Mouse (Mus musculus) E14TG2a.4 (cell line): ENCODE measurements at regions not wholly inside any gene's neighbourhood (a gene's known extent, or its start where the extent isn't known, plus 50 kb on each side); places are given as distances from the start of the nearest gene placed in this dataset.

Experiments
- H3K27me3 ChIP-seq: 2 replicates; pipeline ENCODE4 v1.6.1; 2014; ENCODE audit warnings: low read length, control low read depth; ENCODE audit not compliant: insufficient read depth
- H3K36me3 ChIP-seq: 2 replicates; pipeline ENCODE4 v1.6.1; 2014; ENCODE audit warnings: low read length, control low read depth; ENCODE audit not compliant: insufficient read depth
- H3K4me1 ChIP-seq: replicated peaks from 2 replicates; pipeline ENCODE4 v1.6.1; 2014; ENCODE audit warnings: low read depth, low read length, control low read depth
- H3K4me3 ChIP-seq: replicated peaks from 2 replicates; pipeline ENCODE4 v1.5.1; 2014; ENCODE audit warnings: mild to moderate bottlenecking, low read length
- H3K9me3 ChIP-seq: 2 replicates; pipeline ENCODE4 v1.6.1; 2014; ENCODE audit warnings: low read length, control low read depth
- CTCF ChIP-seq: conservative IDR thresholded peaks from 2 replicates; pipeline ENCODE4 v1.5.1; 2014; ENCODE audit warnings: low read length
- NANOG ChIP-seq: IDR thresholded peaks from 2 replicates; pipeline ENCODE4 v1.6.1; 2014; ENCODE audit warnings: borderline replicate concordance, low read length, mixed read lengths
- POU5F1 ChIP-seq: IDR thresholded peaks from 2 replicates; pipeline ENCODE4 v1.6.1; 2014; ENCODE audit warnings: low read length, borderline replicate concordance

DNA sequence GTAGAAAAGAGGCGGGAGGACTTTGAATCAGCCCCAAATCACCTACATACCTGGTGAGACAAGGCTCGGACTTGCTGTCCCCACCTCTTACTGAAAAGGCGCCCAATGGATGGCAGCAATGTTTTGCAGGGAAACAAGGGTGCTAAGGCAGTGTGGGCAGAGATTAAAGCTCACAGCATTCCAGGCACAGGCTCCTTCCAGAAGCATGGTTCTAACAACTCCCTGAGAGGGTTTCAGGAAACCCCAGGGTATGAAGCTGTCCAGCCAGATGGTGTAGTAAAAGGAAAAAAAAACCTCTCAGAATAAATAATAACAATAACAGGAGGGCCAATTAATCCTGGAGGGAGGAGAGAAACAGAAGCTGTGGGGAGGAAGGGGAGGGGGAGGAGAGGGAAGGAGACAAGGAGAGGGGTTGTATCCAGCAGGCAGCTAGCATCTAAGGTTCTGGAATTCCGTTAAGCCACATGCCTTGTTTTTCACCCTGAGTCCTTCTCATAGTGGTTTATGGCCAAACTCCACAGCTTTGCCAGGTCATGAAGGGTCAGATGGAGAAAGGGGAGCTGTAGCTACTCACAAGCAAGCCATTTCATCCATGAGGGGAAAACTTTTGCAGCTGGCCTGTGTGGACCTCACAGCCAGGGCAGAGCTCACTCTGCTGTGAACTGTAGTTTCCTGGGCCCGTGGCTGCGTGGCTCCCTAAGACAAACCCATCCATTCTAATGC is 191.4 kb downstream of the Ktn1 start:
- no peak for TF ChIP-seq POU5F1
- no peak for TF ChIP-seq NANOG
- TF ChIP-seq CTCF: no peak
- Histone ChIP-seq H3K36me3 (no peaks in the 10 kb centered on the region), H3K27me3 (0 out of 2 replicates have a peak, but pooled peaks cover 10% of the 10 kb centered on the region), H3K9me3 (no peaks in the 10 kb centered on the region), H3K4me1 (peaks cover 13% of the 10 kb centered on the region), H3K4me3 (no peak overlapping the region)

DNA sequence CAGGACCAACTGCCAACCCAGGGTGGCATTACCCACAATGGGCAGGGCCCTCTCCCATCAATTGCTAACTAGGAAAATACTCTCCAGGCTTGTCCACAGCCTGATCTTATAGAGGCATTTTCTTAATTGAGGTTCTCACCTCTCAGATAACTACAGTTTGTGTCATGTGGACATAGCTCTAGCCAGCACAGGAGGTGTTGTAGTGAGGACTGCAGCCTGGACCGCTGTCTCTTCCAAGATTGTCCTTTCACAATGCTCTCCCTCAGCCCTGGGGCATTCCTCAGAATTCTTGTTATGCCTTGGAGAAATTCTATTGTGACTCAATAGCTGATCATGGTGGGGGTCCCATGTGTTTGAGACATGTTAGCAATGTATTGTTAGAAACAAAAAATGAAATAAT is 196.1 kb downstream of the Ktn1 start:
- H3K36me3 ChIP-seq: no peaks in the 10 kb centered on the region
- no peaks in the 10 kb centered on the region for H3K4me1 ChIP-seq
- 0 out of 2 replicates have a peak, but pooled peaks cover 3% of the 10 kb centered on the region for H3K27me3 ChIP-seq
- H3K9me3 ChIP-seq: no peaks in the 10 kb centered on the region
- H3K4me3 ChIP-seq: no peak overlapping the region
- no peak for TF ChIP-seq CTCF
- no peak for TF ChIP-seq NANOG
- TF ChIP-seq POU5F1: no peak

DNA sequence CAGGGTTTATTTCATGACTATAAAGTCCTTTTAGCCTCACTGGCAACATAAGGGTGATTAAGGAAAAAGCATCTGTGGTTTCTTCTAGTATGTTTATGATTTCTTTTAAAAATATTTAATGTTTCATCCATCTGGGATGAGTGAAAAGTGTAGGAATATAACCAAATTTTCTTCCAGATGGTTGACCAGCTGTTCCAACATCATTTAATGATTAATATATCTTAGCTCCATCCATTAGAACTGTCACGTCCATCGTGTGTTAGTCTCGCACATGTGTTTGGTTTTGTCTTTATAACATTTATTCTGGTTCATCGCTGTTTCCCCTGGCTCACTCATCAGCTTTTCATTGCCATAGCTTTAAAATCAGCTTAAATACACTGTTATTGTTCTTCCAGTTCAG is 200.6 kb downstream of the Ktn1 start:
- H3K4me3 ChIP-seq: no peak overlapping the region
- no peaks in the 10 kb centered on the region for H3K36me3 ChIP-seq
- no peak for TF ChIP-seq POU5F1
- TF ChIP-seq CTCF: no peak
- no peak for TF ChIP-seq NANOG
- H3K9me3 ChIP-seq: no peaks in the 10 kb centered on the region
- no peaks in the 10 kb centered on the region for H3K4me1 ChIP-seq
- H3K27me3 ChIP-seq: no peaks in the 10 kb centered on the region

DNA sequence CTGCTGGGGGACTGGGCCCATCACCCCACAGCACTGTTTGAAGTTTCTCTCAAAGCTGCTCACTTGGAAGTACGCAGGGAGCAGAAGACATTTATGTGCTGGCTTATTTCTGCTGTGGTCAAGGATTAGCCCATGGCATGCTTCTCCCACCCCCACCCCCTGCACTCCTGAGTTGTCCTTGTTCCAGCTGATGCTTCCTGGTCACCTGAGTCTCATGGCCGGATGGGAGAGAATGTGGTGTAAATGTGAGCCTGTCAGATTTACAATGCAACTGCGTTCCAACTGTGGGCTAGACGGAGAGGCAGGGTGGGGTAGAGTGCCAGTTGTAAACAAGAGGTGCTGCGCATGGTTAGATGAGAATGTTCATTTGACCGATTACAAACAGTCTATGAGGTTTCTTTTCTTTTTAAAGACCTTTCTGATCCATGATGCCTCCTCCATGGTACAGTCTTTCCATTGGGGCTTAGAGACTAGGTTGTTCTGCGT is 208.1 kb downstream of the Ktn1 start:
- Histone ChIP-seq H3K9me3 (no peaks in the 10 kb centered on the region), H3K4me3 (peak overlapping the region; percentile 17; the same call in 1 of the 2 replicates), H3K36me3 (no peaks in the 10 kb centered on the region), H3K27me3 (no peaks in the 10 kb centered on the region), H3K4me1 (peaks cover 33% of the 10 kb centered on the region)
- no peak for TF ChIP-seq POU5F1

DNA sequence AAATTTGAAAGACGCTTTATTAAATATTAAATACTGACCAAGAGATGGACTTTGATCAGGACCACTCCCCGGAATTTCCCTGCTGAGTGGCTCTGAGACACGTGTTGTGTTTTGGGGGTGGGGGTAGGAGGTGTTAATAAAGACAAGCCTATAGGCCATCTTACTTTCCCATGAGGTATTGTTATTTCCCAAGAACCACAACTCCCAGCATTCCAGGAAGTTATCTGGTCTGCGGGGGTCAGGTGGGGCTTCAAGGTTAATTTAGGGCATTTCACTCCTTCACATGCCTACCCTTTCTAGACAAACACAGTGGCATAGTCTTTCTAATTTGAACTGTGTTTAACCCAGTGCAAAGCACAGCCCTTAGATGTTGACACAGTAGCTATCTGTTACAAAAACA is 209.0 kb downstream of the Ktn1 start:
- Histone ChIP-seq H3K9me3 (no peaks in the 10 kb centered on the region), H3K27me3 (no peaks in the 10 kb centered on the region), H3K4me1 (peaks cover 33% of the 10 kb centered on the region), H3K36me3 (no peaks in the 10 kb centered on the region), H3K4me3 (0 out of 2 replicates have a peak overlapping the region, but pooled peaks have one; percentile 17)
- no peak for TF ChIP-seq CTCF
- no peak for TF ChIP-seq POU5F1
- no peak for TF ChIP-seq NANOG

DNA sequence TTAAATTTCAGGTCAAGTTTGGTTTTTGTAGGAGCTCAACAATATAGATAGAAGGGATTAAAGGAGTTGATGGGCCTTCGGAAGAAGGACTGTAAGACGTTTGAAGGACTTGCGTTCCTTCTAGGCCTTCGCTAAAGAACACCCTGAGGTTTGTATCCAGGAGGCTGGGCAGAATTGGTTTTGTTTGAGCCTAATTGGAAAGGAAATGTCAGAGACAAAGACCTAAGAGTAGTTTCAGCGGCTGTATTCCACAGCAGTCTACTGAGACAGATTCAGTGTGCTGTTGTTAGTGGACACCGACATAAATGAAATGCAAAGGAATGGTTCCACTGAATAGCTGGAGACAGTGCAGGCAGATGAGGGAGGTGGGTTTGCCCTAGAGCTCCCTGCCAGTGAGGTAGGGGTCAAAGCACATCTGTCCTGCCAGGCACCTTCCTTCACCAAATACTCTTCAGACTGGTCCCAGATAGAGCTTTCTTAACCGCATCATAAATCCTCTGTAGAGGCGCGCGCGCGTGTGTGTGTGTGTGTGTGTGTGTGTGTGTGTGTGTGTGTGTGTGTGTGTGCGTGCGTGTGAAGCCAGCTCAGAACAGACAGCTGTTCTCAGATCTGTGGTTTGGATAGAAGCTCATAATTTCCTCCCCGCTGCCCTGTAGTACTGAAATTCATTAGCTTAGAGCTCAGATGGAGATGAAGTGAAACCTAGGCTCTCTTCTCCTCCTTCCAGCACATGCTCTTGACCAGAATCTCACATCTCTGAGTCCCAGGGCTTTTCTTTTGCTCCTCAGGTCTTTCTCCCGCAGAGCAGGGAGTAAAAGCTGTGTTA is 209.7 kb downstream of the Ktn1 start:
- no peaks in the 10 kb centered on the region for H3K27me3 ChIP-seq
- no peak for TF ChIP-seq CTCF
- TF ChIP-seq POU5F1: no peak
- TF ChIP-seq NANOG: no peak
- no peaks in the 10 kb centered on the region for H3K9me3 ChIP-seq

DNA sequence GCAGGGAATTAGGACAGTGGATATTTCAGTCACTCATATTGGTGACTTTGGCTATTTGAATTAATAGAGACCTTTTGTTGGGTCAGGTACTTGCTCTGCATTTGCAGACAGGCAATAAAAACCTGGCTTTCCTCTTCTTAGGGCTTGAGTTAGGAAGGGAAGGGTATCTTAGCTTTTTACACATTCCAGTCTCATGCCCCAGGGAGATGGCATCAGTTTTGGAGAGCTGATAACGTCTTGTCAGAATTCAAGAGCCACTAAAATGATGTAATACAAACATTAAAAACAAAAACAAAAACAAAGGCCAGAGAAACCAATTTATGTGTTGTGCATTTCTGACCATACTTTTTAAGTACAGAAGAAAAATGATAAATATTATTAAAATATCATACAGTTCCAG is 214.3 kb downstream of the Ktn1 start:
- Histone ChIP-seq H3K27me3 (no peaks in the 10 kb centered on the region), H3K4me1 (peaks cover 10% of the 10 kb centered on the region), H3K36me3 (no peaks in the 10 kb centered on the region), H3K9me3 (no peaks in the 10 kb centered on the region), H3K4me3 (no peak overlapping the region)
- no peak for TF ChIP-seq CTCF

More for the DNA sequence above, 209.7 kb downstream of the Ktn1 start:
- Histone ChIP-seq H3K4me1 (peaks cover 33% of the 10 kb centered on the region), H3K4me3 (0 out of 2 replicates have a peak overlapping the region, but pooled peaks have one; percentile 11), H3K36me3 (no peaks in the 10 kb centered on the region)

DNA sequence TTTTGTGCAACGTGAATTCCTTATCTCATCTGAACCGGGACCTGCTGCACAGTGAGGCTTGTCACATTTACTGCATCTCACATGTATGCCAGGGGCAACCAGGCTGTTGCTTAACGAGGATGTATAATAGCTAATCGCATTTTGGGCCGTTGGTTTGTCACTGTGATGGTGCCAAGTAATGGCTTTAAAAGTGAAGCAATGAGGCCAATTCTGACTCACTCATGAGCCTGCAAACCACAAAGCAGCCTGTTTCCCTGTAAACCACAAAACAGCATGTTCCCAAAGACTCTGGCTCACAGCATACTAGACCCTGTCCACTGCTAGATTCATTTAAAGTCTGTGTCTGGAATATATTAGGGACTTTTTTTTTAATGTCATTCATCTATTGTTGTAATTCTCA is 214.8 kb downstream of the Ktn1 start:
- TF ChIP-seq POU5F1: no peak
- TF ChIP-seq CTCF: no peak
- no peak for TF ChIP-seq NANOG
- H3K27me3 ChIP-seq: no peaks in the 10 kb centered on the region
- no peaks in the 10 kb centered on the region for H3K9me3 ChIP-seq
- H3K36me3 ChIP-seq: no peaks in the 10 kb centered on the region
- H3K4me1 ChIP-seq: peaks cover 5% of the 10 kb centered on the region; the same call in 1 of the 2 replicates
- H3K4me3 ChIP-seq: no peak overlapping the region
